Mouse (Mus musculus): ENCODE results near the gene Fbxo21. TPM values are rescaled to one million over a fixed set of nuclear protein-coding genes. Genes with fewer than 3 reads are reported as not detected.
A peak's percentile ranks its signal among the peaks of the same experiment; 100 is the strongest.

Fbxo21 gene
- total RNA-seq, 2 experiments from 2014 or later = 11.8 to 13.3 TPM

DNA sequence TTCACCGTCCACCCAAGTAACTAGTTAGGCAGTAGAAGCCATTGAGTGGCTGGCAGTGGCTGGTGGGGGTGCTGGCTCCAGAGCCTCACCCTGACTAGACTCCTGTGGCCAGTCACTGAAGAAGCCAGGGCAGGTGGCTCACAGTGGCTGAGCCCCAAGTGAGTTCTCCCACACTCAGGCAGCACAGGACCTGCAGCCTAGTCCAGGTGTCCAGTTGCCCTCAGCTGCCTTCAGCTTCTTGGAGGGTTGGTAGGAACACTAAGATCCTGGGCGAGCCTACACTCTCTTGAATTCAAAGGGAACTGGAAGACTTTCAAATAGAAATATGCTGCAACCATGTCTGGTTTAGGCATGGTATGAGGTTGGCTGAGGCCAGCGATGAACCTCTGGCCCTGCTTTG is 11.4 kb downstream of the Fbxo21 start:
- peak; percentile 49 for DNase-seq
- H3K27ac ChIP-seq = peak overlapping the region; percentile 65
- intact Hi-C loops (cut with DNase I) = no loop called here
- no peak overlapping the region for H3K4me3 ChIP-seq
- no peak for TF ChIP-seq CTCF (IDR thresholded peaks at IDR 0.05)

DNA sequence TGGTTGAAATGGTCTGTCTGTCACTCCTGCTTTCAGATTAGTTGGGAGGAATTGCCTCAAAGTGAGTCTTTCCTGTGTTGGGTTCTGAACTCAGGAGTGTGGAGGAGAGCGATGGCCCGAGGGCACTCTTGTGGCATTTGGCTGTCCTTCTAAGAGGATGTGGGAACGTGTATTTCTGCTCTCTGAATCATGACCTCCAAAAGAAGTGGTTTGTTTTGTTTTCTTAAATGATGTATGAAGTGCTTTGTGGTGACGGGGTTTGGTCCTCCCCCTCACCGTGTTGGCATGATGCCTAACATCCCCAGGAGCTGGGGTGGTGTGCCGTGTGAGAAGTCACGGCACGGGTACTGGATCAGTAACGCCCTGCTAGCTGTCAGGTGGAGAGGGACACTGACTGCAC is 11.8 kb downstream of the Fbxo21 start:
- no peak for DNase-seq
- intact Hi-C loops (cut with DNase I) = no loop called here
- no peak for TF ChIP-seq CTCF (IDR thresholded peaks at IDR 0.05)
- Histone ChIP-seq H3K4me3 (no peak overlapping the region), H3K27ac (peak overlapping the region; percentile 65)

DNA sequence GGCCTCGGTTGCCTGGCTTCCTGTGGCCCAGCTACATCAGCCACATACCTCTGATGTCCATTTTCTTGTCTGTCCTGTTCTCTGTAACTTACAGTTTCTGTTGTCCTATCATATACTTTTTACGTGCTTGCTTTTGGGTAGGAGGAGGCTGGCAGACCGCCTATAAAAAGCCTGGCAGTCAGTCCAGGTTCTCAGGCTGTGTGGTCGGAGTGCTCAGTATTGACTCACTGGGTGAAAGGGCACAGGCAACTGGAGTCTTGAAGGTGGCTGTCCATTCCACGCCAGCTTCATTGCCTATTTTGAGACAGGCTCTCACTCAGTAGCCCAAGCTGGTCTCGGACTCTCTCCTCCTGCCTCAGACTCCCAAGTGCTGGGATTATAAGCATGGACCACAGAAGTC is 13.2 kb downstream of the Fbxo21 start:
- Histone ChIP-seq H3K4me3 (no peak overlapping the region), H3K27ac (peak overlapping the region; percentile 76)
- intact Hi-C loops (cut with DNase I) = loop anchor here (1.0 kb wide), 1 partner anchor 13 kb away; no protein-coding TSS in a partner anchor
- TF ChIP-seq CTCF (IDR thresholded peaks at IDR 0.05) = no peak
- peak; percentile 73 for DNase-seq

DNA sequence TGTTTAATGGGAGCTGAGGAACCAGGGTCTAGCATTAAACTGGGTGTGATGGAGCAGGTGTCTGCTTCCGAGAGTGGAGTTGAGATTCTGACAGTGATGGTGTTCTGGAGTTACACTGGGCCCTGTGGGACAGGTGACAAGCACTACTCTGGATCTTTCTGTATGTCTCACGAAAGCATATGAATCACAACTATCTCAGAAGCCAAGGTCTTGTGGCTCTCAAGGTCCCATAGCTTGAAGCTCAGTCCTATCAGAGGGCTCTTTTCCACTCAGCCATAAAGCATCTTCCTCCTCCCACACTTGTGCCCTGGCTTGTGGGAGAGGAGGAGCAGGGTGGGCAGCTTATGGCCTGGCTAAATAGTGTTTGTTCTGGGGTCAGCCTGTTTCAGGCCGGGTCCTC is 14.4 kb downstream of the Fbxo21 start:
- peak overlapping the region; percentile 76 for H3K27ac ChIP-seq
- intact Hi-C loops (cut with DNase I) = loop anchor here (1.0 kb wide), 1 partner anchor 11 kb away; no protein-coding TSS in a partner anchor
- DNase-seq = no peak
- no peak for TF ChIP-seq CTCF (IDR thresholded peaks at IDR 0.05)
- no peak overlapping the region for H3K4me3 ChIP-seq

DNA sequence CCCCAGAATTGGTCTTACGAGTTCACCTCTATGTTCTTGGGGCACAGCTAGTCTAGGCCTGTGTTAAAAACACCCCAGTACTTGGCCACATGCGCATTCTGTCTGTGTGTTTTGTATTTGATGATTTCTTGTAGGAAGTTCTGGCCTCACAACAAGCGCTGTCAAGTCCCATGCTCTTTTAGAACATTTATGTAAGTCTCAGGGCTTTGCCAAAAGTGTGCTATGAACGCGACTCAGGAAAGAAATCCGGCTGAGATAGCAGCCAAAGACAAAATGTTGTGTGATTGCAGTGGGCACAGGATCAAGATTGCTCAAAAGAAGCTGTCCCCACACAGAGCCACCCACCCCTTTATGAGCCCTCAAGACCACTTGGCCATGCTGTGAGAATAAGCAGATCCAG is 17.0 kb downstream of the Fbxo21 start:
- intact Hi-C loops (cut with DNase I) = no loop called here
- DNase-seq = no peak
- H3K4me3 ChIP-seq = no peak overlapping the region
- no peak overlapping the region for H3K27ac ChIP-seq
- TF ChIP-seq CTCF (IDR thresholded peaks at IDR 0.05) = no peak

DNA sequence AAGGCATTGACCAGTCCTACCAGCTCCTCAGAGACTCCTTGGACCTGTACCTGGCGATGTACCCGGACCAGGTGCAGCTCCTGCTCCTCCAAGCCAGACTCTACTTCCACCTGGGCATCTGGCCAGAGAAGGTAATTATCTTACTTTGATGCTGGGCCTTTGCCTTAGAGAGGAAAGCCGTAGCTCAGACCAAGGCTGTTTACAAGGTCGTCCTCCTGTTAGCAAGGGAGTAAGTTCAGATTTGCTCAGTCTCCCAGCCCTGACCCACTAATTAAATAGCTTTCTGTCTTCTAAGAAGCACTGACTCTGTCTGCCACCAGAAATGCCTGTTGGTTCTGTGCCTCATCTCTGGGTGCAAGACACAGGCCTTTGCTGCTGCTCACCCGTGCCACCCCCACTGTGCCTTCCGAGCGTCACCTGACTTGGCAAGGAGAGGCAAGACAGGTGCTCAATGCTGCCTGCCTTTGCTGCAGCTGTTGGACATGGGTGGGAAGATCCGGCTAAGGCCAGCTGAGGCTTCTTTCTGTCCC is 18.9 kb downstream of the Fbxo21 start:
- H3K4me3 ChIP-seq = no peak overlapping the region
- H3K27ac ChIP-seq = peak overlapping the region; percentile 28; the same call in 1 of the 2 replicates
- TF ChIP-seq CTCF (IDR thresholded peaks at IDR 0.05) = no peak
- intact Hi-C loops (cut with DNase I) = no loop called here
- peak; percentile 49 for DNase-seq

DNA sequence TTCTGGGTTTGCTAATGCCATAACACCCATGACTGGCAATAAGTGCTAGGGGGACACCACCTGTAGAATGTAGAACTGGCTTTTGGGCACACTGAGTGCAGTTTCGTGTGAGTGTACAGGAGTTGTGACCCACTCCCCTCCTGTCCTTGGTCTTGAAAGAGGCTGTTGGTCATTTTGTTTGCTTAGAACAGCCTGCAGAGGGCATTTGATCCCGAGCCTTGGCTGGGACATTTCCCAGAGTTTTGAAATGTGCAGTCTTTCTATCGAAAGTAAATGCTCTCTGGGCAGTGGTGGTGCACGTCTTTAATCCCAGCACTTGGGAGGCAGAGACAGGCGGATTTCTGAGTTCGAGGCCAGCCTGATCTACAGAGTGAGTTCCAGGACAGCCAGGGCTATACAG is 19.4 kb downstream of the Fbxo21 start:
- no peak for DNase-seq
- intact Hi-C loops (cut with DNase I) = no loop called here
- TF ChIP-seq CTCF (IDR thresholded peaks at IDR 0.05) = no peak
- peak overlapping the region; percentile 28; the same call in 1 of the 2 replicates for H3K27ac ChIP-seq
- no peak overlapping the region for H3K4me3 ChIP-seq

DNA sequence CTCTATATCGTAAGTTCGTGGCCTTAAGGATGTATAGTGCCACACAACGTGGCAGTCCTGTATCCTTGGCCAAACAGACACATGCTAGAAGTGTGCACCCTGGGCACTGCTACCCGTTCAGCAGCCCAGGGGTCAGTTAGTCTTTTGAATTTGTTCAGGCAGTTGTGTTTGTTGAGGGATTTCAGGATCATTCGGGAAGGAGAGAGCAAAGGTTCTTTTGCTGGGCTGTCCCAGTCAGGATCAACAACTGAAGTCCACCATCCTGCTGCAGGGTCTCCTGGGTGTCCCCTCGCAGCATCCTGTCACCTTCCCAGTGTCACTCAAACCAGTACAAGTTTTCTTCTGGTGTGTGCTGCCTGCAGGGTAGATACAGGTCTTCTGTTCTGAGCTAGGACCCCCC is 20.1 kb downstream of the Fbxo21 start:
- no peak for DNase-seq
- no peak for TF ChIP-seq CTCF (IDR thresholded peaks at IDR 0.05)
- H3K27ac ChIP-seq = no peak overlapping the region
- intact Hi-C loops (cut with DNase I) = no loop called here
- H3K4me3 ChIP-seq = no peak overlapping the region

DNA sequence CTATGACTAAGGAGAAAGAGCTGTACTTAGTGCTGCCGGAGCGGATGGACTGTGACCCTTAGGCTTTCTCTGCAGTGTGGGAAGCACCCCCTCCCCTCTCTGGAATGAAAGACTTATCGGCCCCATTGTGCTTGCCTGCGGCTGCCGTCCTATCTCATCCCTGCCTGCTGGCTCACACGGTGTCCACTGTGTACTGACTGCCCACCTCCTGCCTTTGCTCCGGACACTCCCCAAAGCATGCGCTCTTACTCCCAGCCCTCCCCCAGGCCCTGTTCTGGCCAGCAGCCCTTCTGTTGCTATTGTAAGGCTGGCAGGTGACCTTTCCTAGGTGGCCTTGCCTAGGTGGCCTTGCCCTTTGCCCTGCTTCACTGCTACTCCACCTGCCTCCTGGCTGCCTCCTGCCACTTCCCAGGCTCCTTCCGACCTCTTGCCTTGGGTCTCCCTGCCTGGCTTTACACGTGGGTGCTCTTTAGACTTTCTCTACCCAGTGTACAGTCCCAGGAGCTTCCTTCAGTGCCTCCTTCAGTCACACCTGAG is 21.0 kb downstream of the Fbxo21 start:
- intact Hi-C loops (cut with DNase I) = no loop called here
- DNase-seq = no peak
- no peak overlapping the region for H3K4me3 ChIP-seq
- no peak overlapping the region for H3K27ac ChIP-seq
- TF ChIP-seq CTCF (IDR thresholded peaks at IDR 0.05) = no peak

DNA sequence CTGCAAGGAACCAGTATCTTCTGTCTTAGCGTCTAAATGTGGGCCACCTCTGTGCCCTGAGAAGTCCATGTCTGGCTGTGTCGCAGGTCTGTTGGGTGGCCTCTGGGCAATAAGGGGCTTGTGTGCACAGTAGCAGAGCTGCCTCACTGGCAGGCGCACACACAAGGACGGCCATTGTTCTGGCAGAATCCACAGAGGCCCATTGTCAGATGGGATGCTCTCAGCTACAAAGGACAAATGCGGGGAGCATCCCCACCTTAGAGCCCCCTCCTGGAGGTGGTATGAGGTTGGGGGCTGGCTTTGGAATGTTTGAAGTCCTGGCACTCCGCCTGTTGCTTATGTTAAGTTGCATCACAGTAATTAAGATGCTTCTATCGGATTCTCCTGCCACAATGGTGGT is 22.5 kb downstream of the Fbxo21 start:
- H3K27ac ChIP-seq = no peak overlapping the region
- TF ChIP-seq CTCF (IDR thresholded peaks at IDR 0.05) = no peak
- no peak overlapping the region for H3K4me3 ChIP-seq
- intact Hi-C loops (cut with DNase I) = no loop called here
- DNase-seq = no peak

DNA sequence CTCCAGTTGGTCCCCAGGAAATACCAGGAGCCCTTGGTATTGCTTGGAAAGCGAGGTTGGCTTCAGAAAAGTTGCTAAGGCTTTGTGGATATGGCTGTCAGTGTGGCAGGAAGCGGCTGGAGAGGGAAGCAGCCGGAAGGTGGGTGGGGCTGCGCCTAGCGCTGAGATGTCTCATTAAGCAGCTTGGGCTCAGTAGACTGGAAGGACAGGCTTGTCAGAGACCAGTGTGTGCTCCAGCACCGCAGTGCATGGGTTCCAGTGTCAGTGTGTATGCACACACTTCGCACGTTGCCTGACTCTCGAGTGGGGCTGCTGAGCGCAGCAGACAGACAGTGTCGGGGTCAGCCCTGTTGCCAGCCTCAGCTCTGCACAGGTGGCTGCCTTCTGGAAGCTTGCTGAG is 23.1 kb downstream of the Fbxo21 start:
- TF ChIP-seq CTCF (IDR thresholded peaks at IDR 0.05) = no peak
- no peak overlapping the region for H3K4me3 ChIP-seq
- DNase-seq = no peak
- intact Hi-C loops (cut with DNase I) = no loop called here
- H3K27ac ChIP-seq = no peak overlapping the region

DNA sequence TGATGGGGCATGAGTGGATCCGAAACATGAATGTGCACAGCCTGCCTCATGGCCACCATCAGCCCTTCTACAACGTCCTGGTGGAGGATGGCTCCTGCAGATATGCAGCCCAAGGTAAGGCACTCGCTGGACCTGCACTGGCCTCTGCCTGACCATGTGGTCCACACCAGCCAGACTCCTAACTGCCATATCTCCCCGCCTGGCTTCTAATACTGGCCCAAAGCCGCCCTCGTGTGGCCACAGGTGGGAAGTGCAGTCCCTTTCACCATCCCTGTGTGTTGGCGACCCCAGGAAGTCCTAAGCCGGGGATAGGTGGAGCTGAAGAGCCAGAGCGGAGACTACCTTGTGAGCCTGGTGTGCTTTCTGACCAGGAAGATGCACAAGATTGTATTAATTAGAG is 25.5 kb downstream of the Fbxo21 start:
- no peak overlapping the region for H3K27ac ChIP-seq
- H3K4me3 ChIP-seq = no peak overlapping the region
- intact Hi-C loops (cut with DNase I) = loop anchor here (1.0 to 5.0 kb wide), 2 partner anchors 12 to 45 kb away; no protein-coding TSS in a partner anchor
- peak; percentile 74 for DNase-seq
- TF ChIP-seq CTCF (IDR thresholded peaks at IDR 0.05) = peak; percentile 90

DNA sequence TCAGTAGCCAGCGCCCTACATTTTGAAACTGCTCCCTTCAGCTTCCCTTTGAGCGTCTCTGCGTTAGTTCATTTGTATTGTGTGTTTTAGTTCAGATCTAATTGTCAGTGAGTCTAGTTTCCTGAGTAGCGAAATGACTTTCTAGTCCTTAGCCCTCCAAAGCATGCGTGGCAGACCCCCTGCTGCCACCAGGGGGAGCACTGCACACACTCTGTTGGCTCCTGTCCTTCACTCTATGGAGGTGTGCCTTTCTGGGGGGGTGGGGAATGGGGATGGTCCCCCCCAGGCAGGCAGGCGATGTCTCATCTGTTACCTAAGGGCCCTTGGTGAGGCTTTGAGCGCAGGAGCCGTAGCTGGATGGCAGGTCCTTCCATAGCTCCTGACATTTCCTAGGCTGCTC is 28.1 kb downstream of the Fbxo21 start:
- no peak overlapping the region for H3K27ac ChIP-seq
- peak; percentile 85 for TF ChIP-seq CTCF (IDR thresholded peaks at IDR 0.05)
- intact Hi-C loops (cut with DNase I) = loop anchor here (2.0 to 5.0 kb wide), 2 partner anchors 47 to 64 kb away; no protein-coding TSS in a partner anchor
- peak; percentile 63 for DNase-seq
- no peak overlapping the region for H3K4me3 ChIP-seq

DNA sequence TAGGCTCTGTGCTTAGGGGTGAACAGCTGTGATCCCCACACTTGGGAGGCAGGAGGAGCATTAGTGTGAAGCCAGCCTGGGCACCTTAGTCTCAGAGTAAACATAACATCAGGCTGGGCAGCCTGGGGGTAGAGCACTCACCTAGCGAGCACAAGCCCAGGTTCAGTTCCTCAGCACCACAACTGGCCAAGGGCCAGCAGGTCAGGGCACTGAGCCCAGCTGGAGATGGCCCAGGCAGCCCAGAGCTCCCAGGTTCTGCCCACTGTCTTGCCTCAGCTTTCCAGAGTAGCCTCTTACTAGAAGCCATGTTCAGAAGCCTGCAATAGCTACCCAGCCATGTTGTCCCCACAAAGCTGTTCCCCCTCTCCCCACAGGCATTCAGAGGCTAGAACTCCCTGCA is 29.2 kb downstream of the Fbxo21 start:
- no peak overlapping the region for H3K4me3 ChIP-seq
- intact Hi-C loops (cut with DNase I) = loop anchor here (2.0 kb wide), 1 partner anchor 63 kb away; no protein-coding TSS in a partner anchor
- TF ChIP-seq CTCF (IDR thresholded peaks at IDR 0.05) = no peak
- DNase-seq = no peak
- H3K27ac ChIP-seq = no peak overlapping the region

All from gastrocnemius, adult 2 months (tissue).